Mouse (Mus musculus): ENCODE measurements around the gene Sdf4.

- TF ChIP-seq CTCF (IDR thresholded peaks at IDR 0.05) (no peak), EP300 (IDR thresholded peaks at IDR 0.05) (no peak)
Observed at GRCm38 (mm10) chr4:155943049-155943452, 49.6 kb upstream of the Sdf4 start.

All from lung, postnatal 0 days (tissue).